Mouse (Mus musculus) stomach, embryonic 14.5 days (tissue): ENCODE measurements at regions not wholly inside any gene's neighbourhood (a gene's known extent, or its start where the extent isn't known, plus 50 kb on each side); places are given as distances from the start of the nearest gene placed in this dataset.
A peak's percentile ranks its signal among the peaks of the same experiment; 100 is the strongest.

Experiments
- ATAC-seq: fragments of 200-750 bp; cut with Nextera tagmentation; 2 replicates; pipeline ENCODE4 v1.8.0; 2017; ENCODE audit warnings: low read depth, moderate TSS enrichment; ENCODE audit not compliant: insufficient number of reproducible peaks, insufficient read depth, low FRiP score
- H3K27ac ChIP-seq: fragments of 300-500 bp; sonication (generic); 2 replicates; pipeline ENCODE4 v1.5.1; 2014; ENCODE audit warnings: mild to moderate bottlenecking, low read length, moderate library complexity, mixed read lengths
- H3K27me3 ChIP-seq: fragments of 300-500 bp; sonication (generic); 2 replicates; pipeline ENCODE4 v1.6.1; 2014; ENCODE audit warnings: low read length, control low read depth, mixed read lengths; ENCODE audit not compliant: control insufficient read depth, insufficient read depth
- H3K36me3 ChIP-seq: fragments of 300-500 bp; sonication (generic); 2 replicates; pipeline ENCODE4 v1.6.1; 2014; ENCODE audit warnings: mild to moderate bottlenecking, control low read depth, low read length, moderate library complexity, mixed read lengths; ENCODE audit not compliant: control insufficient read depth, insufficient read depth
- H3K4me1 ChIP-seq: fragments of 300-500 bp; sonication (generic); 2 replicates; pipeline ENCODE4 v1.6.1; 2014; ENCODE audit warnings: low read length, control low read depth, mixed read lengths; ENCODE audit not compliant: control insufficient read depth, insufficient read depth
- H3K4me2 ChIP-seq: fragments of 300-500 bp; sonication (generic); replicated peaks from 2 replicates; pipeline ENCODE4 v1.6.1; 2014; ENCODE audit warnings: low read depth, low read length, control low read depth
- H3K4me3 ChIP-seq: fragments of 300-500 bp; sonication (generic); 2 replicates; pipeline ENCODE4 v1.5.1; 2014; ENCODE audit warnings: low read depth, low read length, control low read depth
- H3K9ac ChIP-seq: fragments of 300-500 bp; sonication (generic); replicated peaks from 2 replicates; pipeline ENCODE4 v1.6.1; 2014; ENCODE audit warnings: low read depth, mild to moderate bottlenecking, control low read depth, low read length, moderate library complexity, mixed read lengths
- H3K9me3 ChIP-seq: fragments of 300-500 bp; sonication (generic); 2 replicates; pipeline ENCODE4 v1.6.1; 2016; ENCODE audit warnings: low read depth, low read length, control low read depth; ENCODE audit not compliant: control insufficient read depth
- WGBS: fragments of 180-500 bp; shearing (Covaris S2); extraction: QIAGEN DNeasy Blood & Tissue Kit; methylation state at CpG from one replicate; pipeline ENCODE4 v1.1.7; 2014; 5-methylcytosine and 5-hydroxymethylcytosine counted together

DNA sequence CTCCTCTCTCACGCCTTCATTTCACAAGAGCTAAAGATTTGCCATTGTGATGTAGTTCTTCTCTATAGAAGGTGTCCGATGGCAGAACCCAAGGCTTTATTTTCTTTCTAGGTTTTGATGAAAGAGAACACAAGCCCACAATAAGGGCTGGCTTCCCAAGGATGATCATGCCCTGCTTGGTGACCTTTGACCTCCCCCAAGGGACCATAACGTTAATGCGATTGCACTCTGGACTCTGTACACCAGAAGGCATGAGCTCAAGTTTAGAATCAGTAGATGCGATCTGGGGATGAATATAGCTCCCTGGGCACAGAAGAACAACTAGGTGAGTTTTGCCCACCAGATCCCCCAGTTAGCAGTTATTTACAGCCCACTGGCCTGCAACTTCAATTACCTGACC, 150.7 kb downstream of the Nrip1 start:
- peaks cover 4% of the 10 kb centered on the region; the same call in 1 of the 2 replicates for H3K4me1 ChIP-seq
- 80% methylated on average over 5 of the region's 5 CpGs for WGBS
- ATAC-seq = no peak

DNA sequence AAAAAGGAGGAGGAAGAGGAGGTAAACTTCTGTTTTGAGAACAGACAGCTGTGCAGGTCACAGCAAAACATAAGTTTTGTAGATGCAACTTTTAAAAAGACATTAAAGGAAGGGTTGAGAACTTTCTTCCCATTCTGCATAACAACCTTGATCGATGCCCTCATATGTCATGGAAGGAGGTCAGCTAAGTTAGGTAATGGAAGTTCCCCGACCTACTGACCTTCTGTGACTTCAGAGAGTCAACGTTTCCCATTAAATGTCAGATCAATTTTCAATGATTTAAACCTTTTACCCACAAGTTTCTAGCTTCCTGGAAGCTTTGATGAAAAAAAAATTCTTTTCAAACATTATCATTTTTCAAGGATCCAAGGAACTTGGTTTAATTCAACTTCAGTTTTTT, 153.2 kb downstream of the Nrip1 start:
- no peak overlapping the region for H3K4me2 ChIP-seq
- no peak overlapping the region for H3K9ac ChIP-seq
- no peak overlapping the region for H3K4me3 ChIP-seq
- H3K27ac ChIP-seq = no peak overlapping the region
- H3K4me1 ChIP-seq = peaks cover 8% of the 10 kb centered on the region; the same call in 1 of the 2 replicates
- H3K9me3 ChIP-seq = no peaks in the 10 kb centered on the region
- H3K27me3 ChIP-seq = no peaks in the 10 kb centered on the region
- no peak for ATAC-seq
- 46% methylated on average over 3 of the region's 3 CpGs for WGBS
- H3K36me3 ChIP-seq = no peaks in the 10 kb centered on the region

More for the DNA sequence above, 150.7 kb downstream of the Nrip1 start:
- Histone ChIP-seq H3K27ac (no peak overlapping the region), H3K36me3 (no peaks in the 10 kb centered on the region), H3K27me3 (no peaks in the 10 kb centered on the region), H3K9me3 (no peaks in the 10 kb centered on the region), H3K4me3 (no peak overlapping the region), H3K9ac (no peak overlapping the region), H3K4me2 (no peak overlapping the region)

DNA sequence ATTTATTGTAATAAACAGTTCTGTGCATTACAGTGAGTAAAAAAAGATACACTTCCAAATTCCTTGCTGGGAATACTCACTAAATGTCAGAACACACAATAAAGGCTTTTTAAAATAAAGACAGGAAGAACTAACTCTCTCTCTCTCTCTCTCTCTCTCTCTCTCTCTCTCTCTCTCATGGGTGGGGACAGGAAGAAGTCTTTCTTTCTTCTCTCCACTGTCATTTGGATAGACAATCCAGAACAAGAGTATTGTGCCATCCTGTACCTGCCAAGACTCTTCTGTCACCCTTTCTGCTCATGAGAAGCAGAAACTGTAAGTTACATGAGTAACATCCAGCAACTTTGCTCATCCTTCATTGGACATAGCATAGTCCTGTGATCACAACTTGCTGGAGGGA, 154.4 kb downstream of the Nrip1 start:
- no peak for ATAC-seq
- H3K9me3 ChIP-seq = no peaks in the 10 kb centered on the region

DNA sequence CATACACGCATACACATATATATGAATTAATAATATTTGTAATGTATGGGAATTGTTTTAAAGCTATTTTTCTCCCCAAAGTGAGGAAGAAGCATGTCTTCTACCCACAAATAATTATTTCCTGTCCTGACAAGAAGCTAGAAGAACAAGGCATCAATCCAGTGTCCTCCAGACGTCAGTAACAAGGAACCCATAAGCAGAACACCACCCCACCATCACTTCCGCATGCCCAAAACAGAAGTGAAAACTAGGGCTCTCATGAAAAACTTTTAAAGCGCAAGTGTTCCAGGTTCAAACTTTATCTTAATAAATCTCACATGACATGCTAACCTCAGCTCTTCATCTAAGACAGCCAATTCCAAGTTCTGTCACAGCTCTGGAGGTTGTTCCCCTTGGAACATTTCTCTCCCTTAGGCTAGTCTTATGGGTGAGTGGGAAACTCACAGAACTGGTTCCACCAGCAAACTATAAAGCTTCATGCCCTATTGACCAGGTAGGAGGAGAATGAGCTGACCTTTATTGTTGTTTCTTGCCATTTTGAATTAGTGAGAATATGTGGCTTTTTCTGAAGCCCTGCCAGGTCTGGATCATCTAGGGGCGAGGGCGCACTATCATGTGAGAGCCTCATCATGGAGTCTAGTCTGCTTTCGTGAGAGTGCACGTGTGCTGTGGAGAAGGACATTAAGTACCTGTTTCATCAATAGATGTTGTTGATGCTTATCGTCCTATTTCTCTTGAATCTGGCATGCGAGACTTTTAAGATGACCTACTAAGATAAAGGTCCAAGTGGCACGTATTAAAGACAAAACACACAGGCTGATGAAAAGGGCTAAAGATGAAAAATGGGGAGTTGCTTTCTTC, 155.1 kb downstream of the Nrip1 start:
- Histone ChIP-seq H3K4me3 (no peak overlapping the region), H3K27me3 (no peaks in the 10 kb centered on the region), H3K36me3 (no peaks in the 10 kb centered on the region), H3K4me2 (no peak overlapping the region), H3K27ac (no peak overlapping the region), H3K4me1 (0 out of 2 replicates have a peak, but pooled peaks cover 5% of the 10 kb centered on the region), H3K9me3 (no peaks in the 10 kb centered on the region), H3K9ac (no peak overlapping the region)
- whole genome bisulfite sequencing = 75% methylated on average over 11 of the region's 11 CpGs
- no peak for ATAC-seq

More for the DNA sequence above, 154.4 kb downstream of the Nrip1 start:
- Histone ChIP-seq H3K27me3 (no peaks in the 10 kb centered on the region), H3K27ac (no peak overlapping the region), H3K4me3 (no peak overlapping the region), H3K4me1 (0 out of 2 replicates have a peak, but pooled peaks cover 5% of the 10 kb centered on the region), H3K36me3 (no peaks in the 10 kb centered on the region), H3K4me2 (no peak overlapping the region), H3K9ac (no peak overlapping the region)

DNA sequence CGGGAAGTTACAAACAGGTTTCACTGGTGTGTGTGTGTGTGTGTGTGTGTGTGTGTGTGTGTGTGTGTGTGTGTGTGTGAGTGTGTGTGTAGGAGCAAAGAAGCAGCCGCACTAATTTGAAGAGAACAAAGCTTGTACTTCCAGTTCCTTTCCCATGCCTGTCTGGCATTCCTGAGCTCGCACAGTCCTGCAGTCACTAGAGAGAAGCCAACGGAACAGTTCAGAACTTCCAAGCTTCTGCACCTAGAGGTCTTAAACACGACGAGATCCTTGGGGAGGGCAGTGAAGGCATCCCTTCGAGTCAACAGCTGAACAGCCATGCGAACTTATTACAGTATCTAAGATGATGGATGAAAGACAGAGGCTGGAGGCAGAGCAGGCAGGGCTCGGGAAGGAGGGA, 157.4 kb downstream of the Nrip1 start:
- H3K9me3 ChIP-seq = no peaks in the 10 kb centered on the region
- H3K36me3 ChIP-seq = no peaks in the 10 kb centered on the region
- WGBS = 12% methylated on average over 9 of the region's 9 CpGs
- 0 out of 2 replicates have a peak, but pooled peaks cover 5% of the 10 kb centered on the region for H3K4me1 ChIP-seq
- ATAC-seq = no peak
- no peak overlapping the region for H3K9ac ChIP-seq
- 0 out of 2 replicates have a peak overlapping the region, but pooled peaks have one; percentile 33 for H3K27ac ChIP-seq
- H3K27me3 ChIP-seq = no peaks in the 10 kb centered on the region
- no peak overlapping the region; the same call in 1 of the 2 replicates for H3K4me2 ChIP-seq
- no peak overlapping the region for H3K4me3 ChIP-seq

DNA sequence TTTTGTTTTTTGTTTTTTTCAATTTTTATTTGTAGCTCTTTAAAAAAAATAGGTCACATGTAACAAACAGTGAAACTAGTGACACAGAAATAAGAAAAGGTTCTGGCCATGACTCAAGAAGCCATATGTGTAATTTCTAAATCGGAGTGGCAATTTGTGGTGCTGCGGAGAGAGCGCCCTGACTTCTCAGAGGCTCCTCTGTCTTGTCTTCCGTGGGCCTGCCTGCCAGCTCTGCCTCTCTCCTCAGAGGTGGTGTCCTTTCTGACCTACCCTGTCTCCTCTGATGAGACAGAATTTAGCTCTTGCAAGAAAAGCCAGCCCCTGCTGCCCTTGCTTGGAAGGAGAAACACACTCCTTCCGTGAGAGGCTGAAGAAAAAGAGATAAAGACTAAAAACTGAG, 158.1 kb downstream of the Nrip1 start:
- H3K4me2 ChIP-seq = no peak overlapping the region
- no peaks in the 10 kb centered on the region for H3K27me3 ChIP-seq
- no peak overlapping the region for H3K4me3 ChIP-seq
- no peak overlapping the region for H3K27ac ChIP-seq
- 61% methylated on average over 5 of the region's 5 CpGs for WGBS
- 0 out of 2 replicates have a peak, but pooled peaks cover 5% of the 10 kb centered on the region for H3K4me1 ChIP-seq
- no peaks in the 10 kb centered on the region for H3K9me3 ChIP-seq
- no peak for ATAC-seq
- H3K9ac ChIP-seq = no peak overlapping the region
- H3K36me3 ChIP-seq = no peaks in the 10 kb centered on the region

DNA sequence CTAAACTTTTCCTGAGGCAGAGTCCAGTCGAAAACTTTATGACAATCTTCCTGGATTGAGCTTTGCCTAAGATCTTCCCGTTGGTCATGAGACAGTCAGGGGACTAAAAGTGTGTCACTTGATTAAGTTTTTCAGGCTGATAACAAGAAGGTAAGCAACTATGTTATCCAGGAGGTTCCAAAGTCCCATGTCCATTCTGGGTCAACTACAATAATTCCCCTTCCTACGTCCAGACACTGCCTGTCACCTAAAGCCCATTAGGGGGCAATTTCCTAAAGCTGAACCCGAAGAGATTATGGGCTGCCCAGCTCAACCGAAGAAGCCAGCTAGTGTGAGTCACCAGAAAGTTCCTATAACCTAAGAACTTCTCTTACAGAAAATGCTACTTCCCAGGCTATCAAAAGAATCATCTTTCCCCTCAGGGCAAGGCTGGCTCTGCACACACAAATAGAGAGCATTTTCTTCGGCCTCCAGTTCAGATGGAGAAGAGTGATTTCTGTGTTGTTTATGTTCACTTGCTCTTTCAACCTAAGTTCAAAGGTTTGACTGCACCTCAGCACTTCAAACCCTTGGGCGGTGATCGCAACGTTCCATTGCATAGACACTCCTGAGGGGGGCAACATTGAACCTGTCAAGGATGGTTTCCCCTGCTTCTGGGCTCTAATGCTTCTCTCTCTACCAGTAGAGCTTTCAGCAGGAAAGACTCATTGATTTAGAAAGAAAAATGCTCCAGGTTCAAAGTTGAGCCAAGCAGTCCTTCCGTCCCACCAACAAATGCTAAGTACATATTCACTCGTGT, 171.7 kb downstream of the Nrip1 start:
- Histone ChIP-seq H3K27ac (no peak overlapping the region), H3K4me2 (no peak overlapping the region), H3K4me3 (no peak overlapping the region), H3K9ac (no peak overlapping the region), H3K27me3 (no peaks in the 10 kb centered on the region), H3K4me1 (no peaks in the 10 kb centered on the region), H3K36me3 (no peaks in the 10 kb centered on the region), H3K9me3 (no peaks in the 10 kb centered on the region)
- WGBS = 28% methylated on average over 11 of the region's 11 CpGs
- ATAC-seq = peak; percentile 77; the same call in 1 of the 2 replicates

DNA sequence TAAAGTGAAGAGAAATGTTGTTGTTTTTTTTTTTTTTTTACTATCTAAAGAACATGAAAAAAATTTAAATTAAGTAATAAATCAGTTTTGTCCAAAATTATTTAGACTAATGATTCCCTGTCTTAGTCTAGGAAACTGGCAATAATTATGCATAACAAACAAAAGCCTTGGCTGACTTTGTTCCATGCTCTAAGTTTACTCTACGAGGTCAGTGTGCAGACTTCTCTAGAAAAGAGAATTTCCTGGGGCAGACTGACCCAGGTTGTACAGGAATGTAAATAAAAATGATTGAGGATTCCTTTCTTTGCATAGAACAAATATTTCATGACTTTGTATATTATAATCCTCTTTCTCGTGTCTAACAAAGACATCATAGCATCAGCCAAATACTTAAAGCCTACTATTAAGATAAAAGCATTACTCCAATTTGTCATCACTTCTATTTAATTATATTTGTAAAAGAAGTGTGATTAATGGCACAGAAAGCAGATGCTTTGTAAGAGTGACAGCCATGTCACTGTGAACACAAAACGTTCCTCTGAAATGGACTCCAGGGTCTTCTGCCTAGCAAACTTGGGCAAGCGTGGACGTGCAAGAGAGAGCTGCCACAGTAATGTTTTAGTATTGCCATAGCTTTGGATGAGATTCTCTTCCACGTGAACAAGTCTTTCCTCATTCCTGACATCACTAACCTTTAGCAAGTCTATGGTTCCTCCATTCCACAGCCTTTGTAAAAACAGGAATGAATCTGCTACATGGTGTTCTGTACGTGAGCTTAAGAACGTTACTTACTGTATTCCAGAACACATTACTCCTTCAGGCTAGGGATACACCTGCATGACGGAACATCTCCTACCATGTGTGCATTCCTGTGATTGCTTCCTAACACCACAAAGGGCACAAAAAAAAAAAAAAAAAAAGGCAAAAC, 172.6 kb downstream of the Nrip1 start:
- WGBS = 31% methylated on average over 9 of the region's 9 CpGs
- Histone ChIP-seq H3K9ac (no peak overlapping the region), H3K4me3 (no peak overlapping the region), H3K27me3 (no peaks in the 10 kb centered on the region), H3K9me3 (no peaks in the 10 kb centered on the region), H3K36me3 (no peaks in the 10 kb centered on the region), H3K4me2 (no peak overlapping the region), H3K27ac (no peak overlapping the region), H3K4me1 (no peaks in the 10 kb centered on the region)
- peak; percentile 72; the same call in 1 of the 2 replicates for ATAC-seq
